Mouse (Mus musculus): Measurements from ENCODE around the gene Rere. TPM values are rescaled to one million over a fixed set of nuclear protein-coding genes. Genes with fewer than 3 reads are reported as not detected.
"Not testable (repeated sequence)": the region's sequence is repeated elsewhere in the genome, so short reads cannot be mapped to it uniquely, and the experiment has no call there.

Rere gene
- polyA plus RNA-seq, 2 experiments = 4.8 to 5.1 TPM

- TF ChIP-seq CTCF (IDR thresholded peaks at IDR 0.05; ENCODE audit: low read depth) (no peak), EP300 (IDR thresholded peaks at IDR 0.05; ENCODE audit: low read depth) (no peak)
- DNase-seq (ENCODE audit: low read depth in 3 of 3, low spot score in 3 of 3) = no peak
- Histone ChIP-seq H3K4me3 (ENCODE audit: insufficient read depth in 1 of 2, low read depth in 2 of 2, low read length in 2 of 2) (no peak overlapping the region), H3K36me3 (replicated peaks; ENCODE audit: control insufficient read depth, insufficient read depth, low read depth) (no peaks in the 10 kb centered on the region), H3K4me2 (ENCODE audit: low read depth) (peak overlapping the region; percentile 6; the same call in 1 of the 2 replicates), H3K27ac (no peak overlapping the region), H3K4me1 (replicated peaks; ENCODE audit: control insufficient read depth in 2 of 2, insufficient read depth in 2 of 2, low read length in 1 of 2) (peaks cover 40 to 58% of the 10 kb centered on the region in 2 experiments), H3K27me3 (ENCODE audit: control insufficient read depth, insufficient read depth, low read length) (no peaks in the 10 kb centered on the region), H3K9ac (replicated peaks) (no peak overlapping the region), H3K9me3 (ENCODE audit: control insufficient read depth, low read length) (no peaks in the 10 kb centered on the region)
- WGBS (ENCODE audit: insufficient replicate concordance) = 68% methylated on average over 4 of the region's 4 CpGs
- ATAC-seq (ENCODE audit: insufficient read depth) = no peak
Measured at GRCm38 (mm10) chr4:150594298-150594829, 312.9 kb downstream of the Rere start.

GRCm38 (mm10) chr4:150595071-150595470, 313.6 kb downstream of the Rere start:
- no peak for ATAC-seq (ENCODE audit: insufficient read depth)
- no peaks in the 10 kb centered on the region for H3K36me3 ChIP-seq (replicated peaks; ENCODE audit: control insufficient read depth, insufficient read depth, low read depth)
- no peaks in the 10 kb centered on the region for H3K9me3 ChIP-seq (ENCODE audit: control insufficient read depth, low read length)
- no peak for DNase-seq (ENCODE audit: low read depth in 3 of 3, low spot score in 3 of 3)
- no peak overlapping the region for H3K9ac ChIP-seq (replicated peaks)
- H3K27me3 ChIP-seq (ENCODE audit: control insufficient read depth, insufficient read depth, low read length) = no peaks in the 10 kb centered on the region
- TF ChIP-seq EP300 (IDR thresholded peaks at IDR 0.05; ENCODE audit: low read depth) (no peak), CTCF (IDR thresholded peaks at IDR 0.05; ENCODE audit: low read depth) (no peak)
- peaks cover 36 to 54% of the 10 kb centered on the region in 2 experiments for H3K4me1 ChIP-seq (replicated peaks; ENCODE audit: control insufficient read depth in 2 of 2, insufficient read depth in 2 of 2, low read length in 1 of 2)
- WGBS (ENCODE audit: insufficient replicate concordance) = 52% methylated on average over 3 of the region's 3 CpGs
- H3K4me2 ChIP-seq (ENCODE audit: low read depth) = no peak overlapping the region
- H3K27ac ChIP-seq = no peak overlapping the region
- H3K4me3 ChIP-seq (ENCODE audit: insufficient read depth in 1 of 2, low read depth in 2 of 2, low read length in 2 of 2) = no peak overlapping the region

DNA sequence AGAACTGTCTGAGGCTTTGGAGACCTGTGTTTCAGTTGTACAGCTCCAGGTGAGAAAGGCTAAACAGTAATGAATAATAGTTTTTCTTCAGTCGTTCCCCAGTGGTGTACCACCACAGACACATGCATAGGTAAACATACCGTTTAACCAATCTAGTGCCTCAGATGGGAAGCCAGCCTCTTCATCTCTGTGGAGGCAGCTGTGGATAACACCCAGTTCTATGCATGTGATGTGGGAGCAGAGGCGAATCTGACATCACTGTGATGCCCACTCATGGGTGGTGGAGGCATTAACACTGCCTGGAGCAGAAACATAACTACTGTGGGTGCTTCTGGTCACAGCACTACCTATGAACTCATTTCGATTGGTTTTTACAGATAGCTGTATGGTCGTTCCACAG, 314.5 kb downstream of the Rere start:
- H3K9ac ChIP-seq (replicated peaks) = no peak overlapping the region
- H3K4me3 ChIP-seq (ENCODE audit: insufficient read depth in 1 of 2, low read depth in 2 of 2, low read length in 2 of 2) = no peak overlapping the region
- TF ChIP-seq EP300 (IDR thresholded peaks at IDR 0.05; ENCODE audit: low read depth) (no peak), CTCF (IDR thresholded peaks at IDR 0.05; ENCODE audit: low read depth) (no peak)
- no peaks in the 10 kb centered on the region for H3K36me3 ChIP-seq (replicated peaks; ENCODE audit: control insufficient read depth, insufficient read depth, low read depth)
- H3K4me2 ChIP-seq (ENCODE audit: low read depth) = no peak overlapping the region
- ATAC-seq (ENCODE audit: insufficient read depth) = no peak
- H3K9me3 ChIP-seq (ENCODE audit: control insufficient read depth, low read length) = no peaks in the 10 kb centered on the region
- H3K27me3 ChIP-seq (ENCODE audit: control insufficient read depth, insufficient read depth, low read length) = no peaks in the 10 kb centered on the region
- H3K4me1 ChIP-seq (replicated peaks; ENCODE audit: control insufficient read depth in 2 of 2, insufficient read depth in 2 of 2, low read length in 1 of 2) = peaks cover 29 to 46% of the 10 kb centered on the region in 2 experiments
- WGBS (ENCODE audit: insufficient replicate concordance) = 61% methylated on average over 5 of the region's 5 CpGs
- DNase-seq (ENCODE audit: low read depth in 3 of 3, low spot score in 3 of 3) = no peak
- H3K27ac ChIP-seq = no peak overlapping the region

GRCm38 (mm10) chr4:150598686-150599085, 317.2 kb downstream of the Rere start:
- no peak for DNase-seq (ENCODE audit: low read depth in 3 of 3, low spot score in 3 of 3)
- peaks cover 4 to 22% of the 10 kb centered on the region in 2 experiments for H3K4me1 ChIP-seq (replicated peaks; ENCODE audit: control insufficient read depth in 2 of 2, insufficient read depth in 2 of 2, low read length in 1 of 2)

GRCm38 (mm10) chr4:150599119-150599992, 317.9 kb downstream of the Rere start:
- DNase-seq (ENCODE audit: low read depth in 3 of 3, low spot score in 3 of 3) = no peak

More at GRCm38 (mm10) chr4:150598686-150599085, 317.2 kb downstream of the Rere start:
- Histone ChIP-seq H3K36me3 (replicated peaks; ENCODE audit: control insufficient read depth, insufficient read depth, low read depth) (no peaks in the 10 kb centered on the region), H3K9ac (replicated peaks) (no peak overlapping the region), H3K27me3 (ENCODE audit: control insufficient read depth, insufficient read depth, low read length) (no peaks in the 10 kb centered on the region), H3K4me2 (ENCODE audit: low read depth) (no peak overlapping the region), H3K4me3 (ENCODE audit: insufficient read depth in 1 of 2, low read depth in 2 of 2, low read length in 2 of 2) (no peak overlapping the region), H3K9me3 (ENCODE audit: control insufficient read depth, low read length) (no peaks in the 10 kb centered on the region), H3K27ac (no peak overlapping the region)
- ATAC-seq (ENCODE audit: insufficient read depth) = no peak
- WGBS (ENCODE audit: insufficient replicate concordance) = 44% methylated on average over 1 of the region's 1 CpGs
- TF ChIP-seq EP300 (IDR thresholded peaks at IDR 0.05; ENCODE audit: low read depth) (no peak), CTCF (IDR thresholded peaks at IDR 0.05; ENCODE audit: low read depth) (no peak)

DNA sequence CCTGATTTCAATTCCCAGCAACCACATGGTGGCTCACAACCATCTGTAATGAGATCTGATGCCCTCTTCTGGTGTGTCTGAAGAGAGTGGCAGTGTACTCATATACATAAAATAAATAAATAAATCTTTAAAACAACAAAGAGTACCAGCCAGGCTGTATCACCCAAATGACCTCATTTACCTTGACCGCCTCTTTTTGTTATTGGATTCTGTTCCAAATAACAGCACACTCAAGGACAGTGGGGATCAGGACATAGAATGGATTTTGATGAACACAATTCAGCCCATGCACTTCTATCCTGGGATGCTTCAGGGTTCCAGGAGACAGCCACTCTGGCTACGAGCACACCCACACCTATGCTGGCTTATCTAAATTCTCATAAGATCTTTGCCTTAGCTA, 319.1 kb downstream of the Rere start:
- H3K4me3 ChIP-seq (ENCODE audit: insufficient read depth in 1 of 2, low read depth in 2 of 2, low read length in 2 of 2); H3K27ac ChIP-seq; ATAC-seq (ENCODE audit: insufficient read depth); H3K9me3 ChIP-seq (ENCODE audit: control insufficient read depth, low read length); H3K4me2 ChIP-seq (ENCODE audit: low read depth); H3K36me3 ChIP-seq (replicated peaks; ENCODE audit: control insufficient read depth, insufficient read depth, low read depth); DNase-seq (ENCODE audit: low read depth in 3 of 3, low spot score in 3 of 3); H3K9ac ChIP-seq (replicated peaks); H3K27me3 ChIP-seq (ENCODE audit: control insufficient read depth, insufficient read depth, low read length): not testable (repeated sequence)
- 72% methylated on average over 2 of the region's 2 CpGs for WGBS (ENCODE audit: insufficient replicate concordance)
- H3K4me1 ChIP-seq (replicated peaks; ENCODE audit: control insufficient read depth in 2 of 2, insufficient read depth in 2 of 2, low read length in 1 of 2) = peaks cover under 1 to 11% of the 10 kb centered on the region in 2 experiments

More at GRCm38 (mm10) chr4:150599119-150599992, 317.9 kb downstream of the Rere start:
- Histone ChIP-seq H3K4me1 (replicated peaks; ENCODE audit: control insufficient read depth in 2 of 2, insufficient read depth in 2 of 2, low read length in 1 of 2) (peaks cover 4 to 17% of the 10 kb centered on the region in 2 experiments), H3K27ac (no peak overlapping the region), H3K36me3 (replicated peaks; ENCODE audit: control insufficient read depth, insufficient read depth, low read depth) (no peaks in the 10 kb centered on the region), H3K27me3 (ENCODE audit: control insufficient read depth, insufficient read depth, low read length) (no peaks in the 10 kb centered on the region), H3K4me2 (ENCODE audit: low read depth) (no peak overlapping the region), H3K9ac (replicated peaks) (no peak overlapping the region), H3K4me3 (ENCODE audit: insufficient read depth in 1 of 2, low read depth in 2 of 2, low read length in 2 of 2) (no peak overlapping the region), H3K9me3 (ENCODE audit: control insufficient read depth, low read length) (no peaks in the 10 kb centered on the region)
- WGBS (ENCODE audit: insufficient replicate concordance) = 64% methylated on average over 3 of the region's 3 CpGs
- ATAC-seq (ENCODE audit: insufficient read depth) = no peak
- TF ChIP-seq CTCF (IDR thresholded peaks at IDR 0.05; ENCODE audit: low read depth) (no peak), EP300 (IDR thresholded peaks at IDR 0.05; ENCODE audit: low read depth) (no peak)

Measured in liver, embryonic 14.5 days (tissue).